Comparison of ENCODE assay signal across 17 mouse cellular contexts in genomic region chr3:153852266-153852665, GRCm38 (mm10). TPM values are rescaled to one million over a fixed set of nuclear protein-coding genes. Genes with fewer than 3 reads are reported as not detected.
DNase-seq lines count a peak whose midpoint lies in the region; ATAC-seq and TF ChIP-seq lines count a peak whose summit lies in the region.
"Had no signal": no experiment of that assay in that cellular context is flagged by ENCODE, and none has a peak within 500 bp of the region (broad histone marks: within the 10 kb centered on the region; RNA-seq: fewer than 3 reads in every experiment).

No protein-coding gene starts in this region.

- no peaks in the 10 kb centered on the region for H3K27me3 ChIP-seq in embryonic facial prominence, embryonic 11.5 days (ENCODE audit: control insufficient read depth, insufficient read depth, low read length)
- H3K27me3 ChIP-seq in embryonic facial prominence, embryonic 10.5 days (replicated peaks; ENCODE audit: low read depth, poor library complexity, severe bottlenecking): peaks cover 19% of the 10 kb centered on the region
- H3K27me3 ChIP-seq in lung, postnatal 0 days (replicated peaks; ENCODE audit: insufficient read depth, low read length): no peaks in the 10 kb centered on the region
- H3K27me3 ChIP-seq in liver, embryonic 12.5 days (replicated peaks): no peaks in the 10 kb centered on the region
- H3K27me3 ChIP-seq in stomach, embryonic 15.5 days (replicated peaks): no peaks in the 10 kb centered on the region
- H3K27me3 ChIP-seq: hindbrain, embryonic 15.5 days; megakaryocyte, embryonic 14.5 days had no signal

- no peak overlapping the region for H3K4me2 ChIP-seq in embryonic facial prominence, embryonic 11.5 days (ENCODE audit: low read depth, low read length)
- H3K4me2 ChIP-seq in lung, postnatal 0 days (replicated peaks; ENCODE audit: low read depth, low read length): no peak overlapping the region
- peak overlapping the region; percentile 69 for H3K4me2 ChIP-seq in liver, embryonic 12.5 days
- no peak overlapping the region for H3K4me2 ChIP-seq in stomach, embryonic 15.5 days
- H3K4me2 ChIP-seq: heart, embryonic 15.5 days; hindbrain, embryonic 15.5 days had no signal

- no peak overlapping the region for H3K27ac ChIP-seq in embryonic facial prominence, embryonic 11.5 days (replicated peaks; ENCODE audit: low read depth, low read length)
- no peak overlapping the region for H3K27ac ChIP-seq in embryonic facial prominence, embryonic 10.5 days (replicated peaks)
- no peak overlapping the region for H3K27ac ChIP-seq in lung, postnatal 0 days (ENCODE audit: low read length)
- peak overlapping the region; percentile 96 for H3K27ac ChIP-seq in liver, embryonic 12.5 days
- no peak overlapping the region for H3K27ac ChIP-seq in stomach, embryonic 15.5 days
- H3K27ac ChIP-seq: heart, embryonic 15.5 days; hindbrain, embryonic 15.5 days had no signal

- H3K9ac ChIP-seq in embryonic facial prominence, embryonic 11.5 days (replicated peaks; ENCODE audit: low read length): no peak overlapping the region
- no peak overlapping the region for H3K9ac ChIP-seq in lung, postnatal 0 days (replicated peaks; ENCODE audit: low read depth)
- H3K9ac ChIP-seq in liver, embryonic 12.5 days: peak overlapping the region; percentile 77
- no peak overlapping the region for H3K9ac ChIP-seq in stomach, embryonic 15.5 days
- H3K9ac ChIP-seq: heart, embryonic 15.5 days; hindbrain, embryonic 15.5 days had no signal

- no peaks in the 10 kb centered on the region for H3K4me1 ChIP-seq in embryonic facial prominence, embryonic 11.5 days (ENCODE audit: control insufficient read depth, insufficient read depth, low read length)
- peaks cover 7% of the 10 kb centered on the region for H3K4me1 ChIP-seq in embryonic facial prominence, embryonic 10.5 days
- no peaks in the 10 kb centered on the region for H3K4me1 ChIP-seq in lung, postnatal 0 days (ENCODE audit: insufficient read depth, low read depth, low read length)
- H3K4me1 ChIP-seq in liver, embryonic 12.5 days: peaks cover 63% of the 10 kb centered on the region
- no peaks in the 10 kb centered on the region for H3K4me1 ChIP-seq in stomach, embryonic 15.5 days

- 75% methylated on average over 8 of the region's 8 CpGs for WGBS in embryonic facial prominence, embryonic 11.5 days
- WGBS in embryonic facial prominence, embryonic 10.5 days: 82% methylated on average over 8 of the region's 8 CpGs
- 41% methylated on average over 8 of the region's 8 CpGs for WGBS in lung, postnatal 0 days
- 25% methylated on average over 8 of the region's 8 CpGs for whole genome bisulfite sequencing in liver, embryonic 12.5 days (ENCODE audit: insufficient replicate concordance)
- WGBS in stomach, embryonic 15.5 days: 58% methylated on average over 8 of the region's 8 CpGs

- ATAC-seq in embryonic facial prominence, embryonic 11.5 days (replicated peaks; ENCODE audit: insufficient number of reproducible peaks, low FRiP score, low TSS enrichment, low read depth): 0 out of 2 replicates have a peak, but pooled peaks have one; percentile 59
- peak; percentile 53; the same call in 1 of the 2 replicates for ATAC-seq in lung, postnatal 0 days
- peak; percentile 98 for ATAC-seq in liver, embryonic 12.5 days
- ATAC-seq in stomach, embryonic 15.5 days (ENCODE audit: insufficient read depth, low FRiP score, low read depth): peak; percentile 95

- no peaks in the 10 kb centered on the region for H3K36me3 ChIP-seq in embryonic facial prominence, embryonic 11.5 days (replicated peaks; ENCODE audit: control insufficient read depth, insufficient read depth, low read depth, low read length)
- no peaks in the 10 kb centered on the region for H3K36me3 ChIP-seq in embryonic facial prominence, embryonic 10.5 days (replicated peaks)
- H3K36me3 ChIP-seq in lung, postnatal 0 days (ENCODE audit: insufficient read depth, low read length): no peaks in the 10 kb centered on the region
- peaks cover 4% of the 10 kb centered on the region; the same call in 1 of the 2 replicates for H3K36me3 ChIP-seq in liver, embryonic 12.5 days
- no peaks in the 10 kb centered on the region for H3K36me3 ChIP-seq in stomach, embryonic 15.5 days
- H3K36me3 ChIP-seq: heart, embryonic 15.5 days; hindbrain, embryonic 15.5 days had no signal

- TF ChIP-seq CTCF in lung, postnatal 0 days (IDR thresholded peaks at IDR 0.05): no peak

- no peaks in the 10 kb centered on the region for H3K9me3 ChIP-seq in embryonic facial prominence, embryonic 11.5 days (replicated peaks; ENCODE audit: control insufficient read depth, low read length)
- H3K9me3 ChIP-seq in embryonic facial prominence, embryonic 10.5 days: no peaks in the 10 kb centered on the region
- no peaks in the 10 kb centered on the region for H3K9me3 ChIP-seq in lung, postnatal 0 days (ENCODE audit: low read length)
- no peaks in the 10 kb centered on the region for H3K9me3 ChIP-seq in liver, embryonic 12.5 days (replicated peaks)
- no peaks in the 10 kb centered on the region for H3K9me3 ChIP-seq in stomach, embryonic 15.5 days
- H3K9me3 ChIP-seq: heart, embryonic 15.5 days; hindbrain, embryonic 15.5 days; megakaryocyte, embryonic 14.5 days had no signal

- DNase-seq in embryonic facial prominence, embryonic 11.5 days (ENCODE audit: low spot score): no peak
- no peak for DNase-seq in embryonic facial prominence, embryonic 10.5 days (ENCODE audit: low spot score)
- peak; percentile 32 for DNase-seq in lung, postnatal 0 days (ENCODE audit: low spot score)
- DNase-seq in lung, adult 18-20 months: no peak
- no peak for DNase-seq in kidney, postnatal 4 days
- DNase-seq in gastrocnemius, adult 8-10 months (ENCODE audit: low spot score in 2 of 2): no peak
- DNase-seq: adrenal gland, postnatal 14 days; cerebellum, adult 11-12 months; right cerebral cortex, postnatal 25 days had no signal

- TF ChIP-seq EP300 in lung, postnatal 0 days (IDR thresholded peaks at IDR 0.05): no peak

- H3K4me3 ChIP-seq in embryonic facial prominence, embryonic 11.5 days (ENCODE audit: low read depth, low read length): no peak overlapping the region
- H3K4me3 ChIP-seq in embryonic facial prominence, embryonic 10.5 days: no peak overlapping the region
- H3K4me3 ChIP-seq in lung, postnatal 0 days (ENCODE audit: low read depth, low read length): no peak overlapping the region
- H3K4me3 ChIP-seq in liver, embryonic 12.5 days: peak overlapping the region; percentile 53
- H3K4me3 ChIP-seq in stomach, embryonic 15.5 days (replicated peaks): no peak overlapping the region
- H3K4me3 ChIP-seq: heart, embryonic 15.5 days; hindbrain, embryonic 15.5 days; megakaryocyte, embryonic 14.5 days had no signal

RNA-seq across cellular contexts. Expression of gene Asb17, which starts 8.3 kb away (rescaled TPM):
- 0.34 TPM in 1 of 2 replicates, not detected in the other for polyA plus RNA-seq in embryonic facial prominence, embryonic 11.5 days (2014; fragmentation: Nextera tagmentation; extraction: Ambion mirVana)
- 0.19 and 0.34 TPM in 2 replicates for polyA plus RNA-seq in embryonic facial prominence, embryonic 10.5 days (2016; fragmentation: Nextera tagmentation; extraction: Ambion mirVana)
- polyA plus RNA-seq in lung, postnatal 0 days (2015; fragmentation: Nextera tagmentation; extraction: Ambion mirVana): not detected in 2 replicates
- polyA plus RNA-seq in liver, embryonic 12.5 days (2016; fragmentation: Nextera tagmentation; extraction: Ambion mirVana): 5.3 and 6.4 TPM in 2 replicates
- polyA plus RNA-seq in stomach, embryonic 15.5 days (2015; fragmentation: Nextera tagmentation; extraction: Ambion mirVana): 0.30 and 0.82 TPM in 2 replicates
- under 1 TPM in 2 of 4 experiments, not detected in 2; 0.22 to 0.31 TPM for total RNA-seq in gastrocnemius, adult 8-10 months (2022)
- total RNA-seq: adrenal gland, postnatal 14 days; gastrocnemius, adult 18-20 months; left cerebral cortex, postnatal 14 days had no signal
- polyA plus RNA-seq: kidney, embryonic 14.5 days had no signal

RNA-seq across cellular contexts. Expression of gene Msh4, which starts 53.7 kb away (rescaled TPM):
- polyA plus RNA-seq in embryonic facial prominence, embryonic 11.5 days (2014; fragmentation: Nextera tagmentation; extraction: Ambion mirVana): 0.06 TPM in 1 of 2 replicates, not detected in the other
- 0.15 TPM in 2 replicates for polyA plus RNA-seq in embryonic facial prominence, embryonic 10.5 days (2016; fragmentation: Nextera tagmentation; extraction: Ambion mirVana)
- 0.04 and 0.08 TPM in 2 replicates for polyA plus RNA-seq in lung, postnatal 0 days (2015; fragmentation: Nextera tagmentation; extraction: Ambion mirVana)
- polyA plus RNA-seq in liver, embryonic 12.5 days (2016; fragmentation: Nextera tagmentation; extraction: Ambion mirVana): 0.10 and 0.11 TPM in 2 replicates
- polyA plus RNA-seq in stomach, embryonic 15.5 days (2015; fragmentation: Nextera tagmentation; extraction: Ambion mirVana): 0.08 and 0.09 TPM in 2 replicates
- under 1 TPM in 1 of 4 experiments, not detected in 3; 0.11 TPM for total RNA-seq in gastrocnemius, adult 8-10 months (2022)
